Mouse (Mus musculus) spleen, postnatal 10 days (tissue): ENCODE measurements around the gene Tas2r134.

Experiments
- DNase-seq, 2 experiments: peaks; one replicate each; pipeline ENCODE4 v3.0.0; 2021 to 2022; ENCODE audit warnings: low spot score in 2 of 2

Tas2r134 gene

GRCm38 (mm10) chr2:51652086-51652485, 24.8 kb downstream of the Tas2r134 start:
- DNase-seq: no peak

DNA sequence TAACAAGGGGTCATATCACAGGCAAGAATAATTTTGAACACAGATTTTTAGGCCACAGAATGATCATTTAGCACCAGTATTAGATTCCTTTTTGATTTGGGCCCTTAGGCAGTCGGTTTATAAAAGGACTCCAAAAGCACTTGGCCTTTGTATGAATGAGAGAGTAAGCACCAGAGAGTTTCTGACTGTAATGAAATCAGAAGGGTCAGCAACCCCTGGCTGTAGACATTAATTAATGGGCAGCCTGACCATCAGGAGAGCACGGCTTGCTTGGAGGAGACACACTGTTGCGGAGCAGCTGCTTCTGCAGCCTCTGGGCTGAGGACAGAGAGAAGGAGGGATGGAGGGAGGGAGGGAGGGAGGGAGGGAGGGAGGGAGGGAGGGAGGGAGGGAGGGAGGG, 30.4 kb downstream of the Tas2r134 start:
- no peak for DNase-seq

DNA sequence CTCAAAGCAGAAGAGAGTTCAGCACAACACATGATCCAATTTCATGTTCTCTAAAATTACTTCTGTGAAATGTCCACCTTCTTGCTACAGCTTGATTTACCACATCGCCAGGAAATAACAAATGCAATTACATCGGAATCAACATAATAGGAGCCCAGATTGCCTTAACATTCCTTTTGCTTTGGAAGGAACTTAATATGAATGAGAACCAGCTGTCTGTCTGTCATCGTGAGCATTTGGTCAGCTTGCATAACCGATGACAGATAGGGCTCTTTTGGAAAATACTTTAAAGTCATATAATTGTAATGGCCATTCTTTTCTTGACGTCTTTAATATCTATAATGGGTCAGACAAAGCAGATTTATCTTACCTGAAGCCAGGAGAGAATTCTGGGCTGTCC, 31.0 kb downstream of the Tas2r134 start:
- no peak for DNase-seq

DNA sequence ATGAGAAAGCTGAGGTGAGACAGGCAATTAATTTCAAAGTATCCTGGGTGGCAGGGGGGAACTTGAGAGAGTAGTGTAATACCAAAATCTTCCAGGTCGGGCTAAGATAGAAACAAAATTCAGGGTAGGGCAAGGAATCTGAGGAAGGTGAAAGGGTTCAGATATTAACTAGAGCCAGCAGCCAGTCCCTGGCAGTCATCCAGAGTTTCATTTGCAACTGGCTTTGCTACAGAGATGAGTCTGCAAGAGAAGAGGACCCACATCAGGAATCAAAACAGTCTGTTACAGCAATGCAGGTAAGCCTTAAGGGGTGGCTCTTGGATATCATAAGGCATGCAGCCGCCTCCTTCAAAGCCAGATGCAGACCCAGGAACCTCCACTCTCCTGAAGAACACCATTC, 47.0 kb downstream of the Tas2r134 start:
- DNase-seq: no peak
